Comparison of ENCODE assay signal across 23 mouse cellular contexts in genomic region chr6:71819764-71820292, GRCm38 (mm10). TPM values are rescaled to one million over a fixed set of nuclear protein-coding genes. Genes with fewer than 3 reads are reported as not detected.
DNase-seq lines count a peak whose midpoint lies in the region; ATAC-seq lines count a peak whose summit lies in the region.
"Had no signal": no experiment of that assay in that cellular context is flagged by ENCODE, and none has a peak within 500 bp of the region (broad histone marks: within the 10 kb centered on the region; RNA-seq: fewer than 3 reads in every experiment).

No protein-coding gene starts in this region.

- H3K4me1 ChIP-seq in midbrain, embryonic 12.5 days: peaks cover 8% of the 10 kb centered on the region; the same call in 1 of the 2 replicates
- H3K4me1 ChIP-seq in midbrain, embryonic 14.5 days (ENCODE audit: control insufficient read depth, insufficient read depth, low read length): peaks cover 6% of the 10 kb centered on the region; the same call in 1 of the 2 replicates

- H3K9me3 ChIP-seq in midbrain, embryonic 12.5 days: no peaks in the 10 kb centered on the region
- no peaks in the 10 kb centered on the region for H3K9me3 ChIP-seq in midbrain, embryonic 14.5 days (ENCODE audit: control insufficient read depth, low read length)
- H3K9me3 ChIP-seq: forebrain, embryonic 10.5 days; hindbrain, embryonic 15.5 days; limb, embryonic 13.5 days; midbrain, embryonic 13.5 days; neural tube, embryonic 13.5 days had no signal

- no peak overlapping the region for H3K4me3 ChIP-seq in midbrain, embryonic 12.5 days
- H3K4me3 ChIP-seq in midbrain, embryonic 14.5 days (replicated peaks; ENCODE audit: low read depth, low read length): no peak overlapping the region
- H3K4me3 ChIP-seq: forebrain, embryonic 10.5 days; hindbrain, embryonic 15.5 days; limb, embryonic 13.5 days; midbrain, embryonic 13.5 days; neural tube, embryonic 13.5 days had no signal

- ATAC-seq in midbrain, embryonic 12.5 days (ENCODE audit: low FRiP score, low read depth): no peak
- no peak for ATAC-seq in midbrain, embryonic 14.5 days (ENCODE audit: low FRiP score, low TSS enrichment)
- ATAC-seq: forebrain, embryonic 16.5 days; midbrain, embryonic 13.5 days had no signal

- no peaks in the 10 kb centered on the region for H3K27me3 ChIP-seq in midbrain, embryonic 12.5 days
- H3K27me3 ChIP-seq in midbrain, embryonic 14.5 days (ENCODE audit: control insufficient read depth, insufficient read depth, low read length): no peaks in the 10 kb centered on the region
- H3K27me3 ChIP-seq: hindbrain, embryonic 15.5 days; limb, embryonic 13.5 days; midbrain, embryonic 13.5 days; neural tube, embryonic 13.5 days had no signal

- no peak overlapping the region for H3K27ac ChIP-seq in midbrain, embryonic 12.5 days (replicated peaks)
- H3K27ac ChIP-seq in midbrain, embryonic 14.5 days (replicated peaks; ENCODE audit: low read depth, low read length): no peak overlapping the region
- H3K27ac ChIP-seq: forebrain, embryonic 10.5 days; hindbrain, embryonic 15.5 days; limb, embryonic 13.5 days; midbrain, embryonic 13.5 days; neural tube, embryonic 13.5 days had no signal

- no peak for DNase-seq in midbrain, embryonic 14.5 days
- peak; percentile 57 to 67 for DNase-seq in kidney, adult 8-10 months
- peak; percentile 48 for DNase-seq in kidney, postnatal 14 days
- DNase-seq in left cerebral cortex, adult 9 months (ENCODE audit: low spot score in 2 of 2): no peak
- no peak for DNase-seq in layer of hippocampus, adult 8-10 months (ENCODE audit: low spot score in 2 of 2)
- DNase-seq in adrenal gland, postnatal 25 days: no peak
- DNase-seq: cerebellum, adult 11 months; cerebellum, postnatal 10 days; gastrocnemius, postnatal 10 days; heart, adult 11 months; layer of hippocampus, postnatal 36 days; lung, postnatal 10 days; retina, postnatal 1 day; right cerebral cortex, postnatal 25 days; spleen, adult 18-20 months had no signal

- H3K9ac ChIP-seq in midbrain, embryonic 12.5 days (replicated peaks): 0 out of 2 replicates have a peak overlapping the region, but pooled peaks have one; percentile 2
- no peak overlapping the region for H3K9ac ChIP-seq in midbrain, embryonic 14.5 days (replicated peaks; ENCODE audit: low read length)
- H3K9ac ChIP-seq: hindbrain, embryonic 15.5 days; limb, embryonic 13.5 days; midbrain, embryonic 13.5 days; neural tube, embryonic 13.5 days had no signal

- no peak overlapping the region for H3K4me2 ChIP-seq in midbrain, embryonic 12.5 days (replicated peaks)
- H3K4me2 ChIP-seq in midbrain, embryonic 14.5 days (ENCODE audit: low read length): no peak overlapping the region
- H3K4me2 ChIP-seq: heart, embryonic 11.5 days; hindbrain, embryonic 15.5 days; limb, embryonic 13.5 days; midbrain, embryonic 13.5 days; neural tube, embryonic 13.5 days had no signal

- 86% methylated on average over 5 of the region's 5 CpGs for WGBS in midbrain, embryonic 12.5 days
- 73% methylated on average over 5 of the region's 5 CpGs for WGBS in midbrain, embryonic 14.5 days

- peaks cover 37% of the 10 kb centered on the region for H3K36me3 ChIP-seq in midbrain, embryonic 12.5 days
- H3K36me3 ChIP-seq in midbrain, embryonic 14.5 days (ENCODE audit: control insufficient read depth, insufficient read depth, low read length): peaks cover 35% of the 10 kb centered on the region

RNA-seq across cellular contexts. Expression of gene Mrpl35, which starts 6.9 kb away (rescaled TPM):
- polyA plus RNA-seq in midbrain, embryonic 12.5 days (2016; fragmentation: Nextera tagmentation; extraction: Ambion mirVana): 47.0 and 47.7 TPM in 2 replicates
- 40.4 and 41.1 TPM in 2 replicates for polyA plus RNA-seq in midbrain, embryonic 14.5 days (2014; fragmentation: Nextera tagmentation; extraction: Ambion mirVana)
- 10 to 100 TPM; 26.5 to 37.6 (median 31.4) TPM for total RNA-seq in layer of hippocampus, adult 8-10 months (2022)
- total RNA-seq in adrenal gland, postnatal 25 days (2021): 34.6 and 40.6 TPM in 2 replicates

RNA-seq across cellular contexts. Expression of gene Immt, which starts 11.3 kb away (rescaled TPM):
- 163 and 168 TPM in 2 replicates for polyA plus RNA-seq in midbrain, embryonic 12.5 days (2016; fragmentation: Nextera tagmentation; extraction: Ambion mirVana)
- polyA plus RNA-seq in midbrain, embryonic 14.5 days (2014; fragmentation: Nextera tagmentation; extraction: Ambion mirVana): 161 and 173 TPM in 2 replicates
- 100 to 1,000 TPM; 138 to 153 (median 143) TPM for total RNA-seq in layer of hippocampus, adult 8-10 months (2022)
- total RNA-seq in adrenal gland, postnatal 25 days (2021): 307 and 331 TPM in 2 replicates

Comparison
In these comparisons a context has a peak if more than half of its experiments do, and no peak if none do; other contexts are left out.
1. DNase-seq: peak in kidney, adult 8-10 months (2 of 2) and kidney, postnatal 14 days (single experiment); none in midbrain, embryonic 14.5 days (single experiment), left cerebral cortex, adult 9 months (0 of 2), layer of hippocampus, adult 8-10 months (0 of 2) and adrenal gland, postnatal 25 days (single experiment).